Mouse (Mus musculus) c-Kit-negative CD71-positive TER-119-positive erythroid progenitor cells, embryonic 14.5 days (primary cell): ENCODE measurements around the gene Ksr1.

Experiments
- DNase-seq: peaks from one replicate; pipeline ENCODE4 v3.0.0-alpha.2; 2013; ENCODE audit warnings: low read depth, low spot score

The Ksr1 gene

GRCm38 (mm10) chr11:79093986-79094695 is 52.1 kb downstream of the Ksr1 start:
- no peak for DNase-seq

DNA sequence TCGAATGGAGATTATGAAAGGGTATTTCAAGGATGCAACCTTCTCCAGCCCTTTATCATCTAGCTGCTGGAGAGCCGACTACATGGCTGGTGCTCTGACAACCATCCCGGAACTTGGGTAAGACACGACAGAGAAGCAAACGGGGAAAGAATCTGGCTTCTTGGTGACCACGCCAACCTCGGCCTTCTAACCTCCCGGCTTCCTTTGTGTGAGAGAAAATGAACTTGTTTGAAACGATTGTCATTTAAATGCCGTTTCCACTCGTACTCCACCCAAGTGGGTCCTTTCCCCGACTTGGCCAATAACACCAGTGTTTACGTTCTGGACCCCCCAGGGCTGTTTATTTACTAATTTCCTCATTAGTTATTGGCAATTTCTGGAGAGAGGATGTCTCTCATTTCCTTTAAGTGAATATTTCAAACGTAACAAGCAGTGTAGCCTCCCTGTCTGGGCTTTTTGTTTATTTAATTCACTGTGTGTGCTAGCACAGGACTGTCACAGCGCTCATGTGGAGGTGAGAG is 52.8 kb downstream of the Ksr1 start:
- DNase-seq: no peak

DNA sequence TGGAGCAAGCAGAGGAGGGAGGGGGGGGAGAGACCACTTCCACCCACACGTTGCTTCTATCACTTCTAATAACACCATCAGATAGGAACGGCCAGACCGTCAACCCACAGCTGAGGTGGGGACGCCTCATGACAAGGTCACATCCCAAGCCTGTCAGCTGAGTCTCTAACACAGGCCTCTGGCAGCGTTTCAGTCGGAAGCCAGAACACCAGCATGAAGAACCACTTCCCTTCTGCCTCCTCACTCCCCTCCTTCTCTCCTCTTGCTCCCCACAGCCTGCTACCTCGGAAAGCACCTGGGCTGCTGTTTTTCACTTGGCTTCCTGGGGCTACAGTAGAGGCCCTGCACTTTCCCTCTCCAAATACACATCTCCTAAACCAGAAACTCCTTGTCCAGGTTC is 53.4 kb downstream of the Ksr1 start:
- no peak for DNase-seq

DNA sequence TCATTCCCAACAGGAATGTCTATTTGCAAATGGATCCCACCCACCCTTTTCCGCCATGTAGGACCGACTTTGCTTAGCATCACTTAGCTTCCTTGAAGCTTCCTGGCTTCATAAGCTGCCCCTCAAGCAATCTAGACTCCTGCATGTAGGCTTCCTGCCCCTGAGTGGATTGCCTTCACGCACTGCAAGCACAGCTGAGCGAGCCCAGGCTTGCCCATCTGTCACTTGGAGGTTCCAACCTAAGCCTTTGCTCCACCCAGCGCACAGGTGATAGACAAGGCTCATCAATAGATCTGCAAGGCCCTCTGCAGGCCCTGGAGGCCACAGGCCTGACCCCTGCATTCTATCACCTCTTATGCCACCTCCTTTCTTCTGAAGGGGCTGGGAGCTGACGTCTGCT is 54.0 kb downstream of the Ksr1 start:
- DNase-seq: no peak

DNA sequence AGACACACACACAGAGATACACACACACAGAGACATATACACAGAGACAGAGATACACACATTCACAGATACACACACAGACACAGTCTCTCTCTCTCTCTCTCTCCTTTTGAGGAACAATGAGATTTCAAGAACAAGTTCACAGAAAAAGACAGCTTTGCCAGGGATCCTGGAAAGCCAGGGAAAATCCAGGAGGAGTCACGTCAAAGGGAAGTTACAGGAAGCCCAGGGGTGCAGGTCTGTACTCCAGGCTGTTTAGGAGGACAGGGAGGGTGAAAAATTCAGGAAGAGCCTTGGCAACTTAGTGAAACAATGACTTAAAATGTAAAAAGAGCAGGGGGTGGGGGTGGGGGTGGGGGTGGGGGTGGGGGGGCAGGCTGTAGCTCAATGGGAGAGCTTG is 56.5 kb downstream of the Ksr1 start:
- no peak for DNase-seq

DNA sequence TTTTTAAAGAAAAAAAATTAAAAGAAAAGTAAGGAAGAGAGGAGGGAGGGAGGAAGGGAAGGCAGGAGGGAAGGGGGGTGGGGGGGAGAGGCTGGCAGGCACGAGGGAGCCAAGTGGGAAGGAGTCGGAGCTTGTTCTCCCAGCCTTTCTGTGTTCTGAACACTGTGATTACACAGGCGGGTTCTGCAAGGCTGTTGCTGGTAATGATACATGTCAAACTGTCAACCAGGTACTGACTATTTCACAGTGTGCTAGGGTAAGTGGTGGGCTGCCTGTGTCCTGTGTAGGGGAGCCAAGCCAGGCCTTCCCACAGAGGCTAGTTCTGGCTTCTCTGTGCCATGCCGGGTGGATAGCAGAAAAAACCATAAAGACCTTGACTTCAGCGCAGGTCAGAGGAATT is 57.2 kb downstream of the Ksr1 start:
- no peak for DNase-seq

- DNase-seq: no peak
Observed at GRCm38 (mm10) chr11:79088325-79088724, 57.9 kb downstream of the Ksr1 start.

- DNase-seq: no peak
Observed at GRCm38 (mm10) chr11:79087731-79088311, 58.4 kb downstream of the Ksr1 start.

GRCm38 (mm10) chr11:79086787-79087186 is 59.4 kb downstream of the Ksr1 start:
- no peak for DNase-seq

DNA sequence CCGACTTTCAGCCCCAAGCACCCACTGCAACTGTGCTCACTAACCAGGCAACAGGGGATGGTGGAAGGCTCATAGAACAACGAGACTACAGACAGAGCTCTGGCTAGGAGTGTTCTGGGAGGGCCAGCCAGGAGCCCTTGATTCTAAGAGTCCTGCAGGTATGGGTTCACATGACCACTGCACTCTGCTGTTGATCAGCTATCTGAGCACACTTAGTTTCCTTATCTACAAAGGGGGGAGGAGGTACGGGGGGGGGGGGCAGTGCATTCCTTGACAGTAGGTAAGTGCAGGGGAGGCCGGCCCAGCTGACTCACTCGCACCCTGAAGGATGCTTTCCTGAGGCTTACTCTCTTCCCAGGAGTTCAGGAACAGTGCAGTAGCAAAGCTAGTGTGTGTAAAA is 61.1 kb downstream of the Ksr1 start:
- no peak for DNase-seq

DNA sequence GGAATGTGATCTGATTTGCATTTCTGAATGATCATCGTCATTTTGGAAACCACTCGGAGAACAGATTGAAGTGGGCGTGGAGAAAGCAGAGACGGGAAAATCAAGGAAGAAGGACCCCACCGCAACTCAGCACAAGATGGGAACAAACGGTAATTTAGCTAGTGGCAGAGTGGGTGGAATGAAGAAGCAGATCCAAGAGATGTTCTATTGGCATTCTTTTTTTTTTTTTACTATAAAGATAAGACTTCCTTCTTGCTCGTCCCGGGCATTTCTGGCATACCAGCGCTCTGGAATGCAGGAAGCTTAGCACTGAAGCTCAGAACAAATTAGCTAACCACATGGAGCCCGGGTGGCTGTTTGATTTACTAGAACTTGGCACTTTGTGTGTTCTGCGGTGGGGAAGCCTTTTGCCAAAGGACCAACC is 63.2 kb downstream of the Ksr1 start:
- DNase-seq: no peak

GRCm38 (mm10) chr11:79080965-79081891 is 65.0 kb downstream of the Ksr1 start:
- no peak for DNase-seq

- no peak for DNase-seq
Observed at GRCm38 (mm10) chr11:79080081-79080480, 66.1 kb downstream of the Ksr1 start.

- DNase-seq: no peak
Observed at GRCm38 (mm10) chr11:79076484-79076883, 69.7 kb downstream of the Ksr1 start.

GRCm38 (mm10) chr11:79075044-79075443 is 71.2 kb downstream of the Ksr1 start:
- no peak for DNase-seq

- DNase-seq: no peak
Observed at GRCm38 (mm10) chr11:79074611-79075010, 71.6 kb downstream of the Ksr1 start.

- DNase-seq: no peak
Observed at GRCm38 (mm10) chr11:79073583-79073982, 72.6 kb downstream of the Ksr1 start.

GRCm38 (mm10) chr11:79072108-79072507 is 74.1 kb downstream of the Ksr1 start:
- DNase-seq: no peak

DNA sequence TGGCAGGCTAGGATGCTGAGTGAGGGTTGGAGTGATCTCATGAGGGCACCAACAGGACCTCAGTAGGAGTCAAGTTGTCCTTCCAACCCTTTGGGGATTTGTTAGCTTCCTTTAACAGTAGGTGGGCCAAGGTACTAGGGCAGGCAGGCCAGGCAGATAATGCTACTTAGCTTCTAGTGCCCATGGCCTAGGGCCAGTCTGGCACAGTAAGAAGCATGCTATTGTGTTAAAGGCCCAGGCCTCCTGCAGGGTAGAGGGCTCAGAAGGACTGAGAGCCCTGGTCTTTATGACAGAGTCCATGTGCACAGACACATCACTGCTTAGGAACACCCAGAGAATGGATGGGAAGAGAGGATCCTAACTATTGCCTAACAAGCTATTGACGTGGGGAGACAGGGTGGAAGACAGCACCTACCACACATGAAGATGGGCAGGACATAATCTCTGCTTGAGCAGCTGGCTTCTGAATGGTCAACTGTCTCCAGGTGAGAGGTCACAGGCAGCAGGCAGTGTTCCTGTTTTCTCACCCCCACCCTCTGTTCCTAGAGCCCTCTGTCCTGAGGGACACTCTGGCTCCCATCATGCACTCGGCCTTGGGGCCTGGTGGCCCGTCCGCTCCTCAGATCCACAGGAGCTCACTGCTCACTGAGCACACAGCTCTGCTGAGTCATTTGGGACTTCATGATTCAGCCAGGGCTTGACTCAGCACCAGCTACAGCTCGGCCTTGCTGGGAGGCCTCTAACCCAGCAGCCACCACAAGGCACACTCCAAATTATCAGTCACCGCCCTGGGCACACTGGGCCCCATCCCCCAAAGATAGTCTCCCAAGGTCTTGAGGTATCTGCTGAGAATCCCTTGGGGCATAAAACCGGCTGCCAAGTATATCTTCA is 74.9 kb downstream of the Ksr1 start:
- DNase-seq: peak; percentile 90

DNA sequence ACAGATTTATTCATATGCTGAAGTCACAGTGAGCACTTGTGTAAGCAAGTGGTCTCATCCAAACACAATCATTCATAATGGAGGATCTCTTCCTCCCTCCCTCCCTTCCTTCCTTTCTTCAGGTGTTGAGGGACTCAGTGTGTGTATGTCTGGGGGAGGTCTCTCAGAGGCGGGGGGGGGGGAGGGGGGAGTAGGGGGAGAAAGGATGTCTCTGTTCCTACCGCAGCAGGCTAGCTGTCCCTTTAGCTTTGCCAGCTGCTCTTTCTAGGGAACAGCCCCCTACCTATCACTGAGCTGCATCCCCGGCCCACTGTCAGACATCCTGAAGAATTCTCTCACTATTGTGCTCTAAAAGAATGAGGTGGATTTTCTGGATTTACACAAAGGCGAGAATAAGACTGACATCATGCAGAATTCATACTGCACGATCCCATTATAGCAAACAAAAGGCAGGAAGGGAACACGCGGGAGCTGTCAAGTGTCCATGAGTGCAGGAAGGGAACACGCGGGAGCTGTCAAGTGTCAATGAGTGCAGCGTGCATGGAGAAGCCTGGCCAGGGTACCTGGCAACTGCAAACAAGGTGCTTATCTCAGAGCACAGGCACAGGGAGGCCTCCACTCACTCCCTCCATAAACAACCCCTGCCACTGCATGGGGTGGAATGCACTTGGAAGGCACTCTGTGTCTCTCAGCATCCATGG is 76.6 kb downstream of the Ksr1 start:
- peak; percentile 66 for DNase-seq

DNA sequence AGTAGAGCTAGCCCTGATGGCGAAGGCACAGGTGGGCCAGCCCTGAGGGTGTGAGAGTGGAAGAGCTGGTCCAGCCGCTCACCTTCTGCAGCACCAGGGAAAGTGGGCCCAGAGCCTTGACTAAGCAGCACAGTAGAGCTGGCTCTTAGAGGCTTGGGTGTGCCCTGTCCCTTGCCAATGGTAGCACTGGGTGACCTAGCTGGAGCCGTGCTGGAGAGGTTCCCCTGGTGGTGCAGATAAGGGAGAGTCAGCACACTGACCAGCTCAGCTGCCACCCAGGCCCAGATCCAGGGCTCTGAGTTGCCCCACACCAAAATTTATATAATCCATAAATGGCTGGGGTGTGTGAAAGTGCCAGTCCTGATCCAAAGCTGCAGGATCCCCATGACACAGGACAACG is 79.0 kb downstream of the Ksr1 start:
- DNase-seq: peak; percentile 65
